Mouse (Mus musculus): ENCODE measurements around the gene Dcaf12.

Gene Dcaf12

GRCm38 (mm10) chr4:41310567-41311563 lies 3.8 kb downstream of the Dcaf12 start:
- DNase-seq (ENCODE audit: low read depth, low spot score) = no peak

GRCm38 (mm10) chr4:41307406-41307805 lies 7.3 kb downstream of the Dcaf12 start:
- no peak for DNase-seq (ENCODE audit: low read depth, low spot score)

- DNase-seq (ENCODE audit: low read depth, low spot score) = no peak
Observed at GRCm38 (mm10) chr4:41304302-41304701, 10.4 kb downstream of the Dcaf12 start.

- DNase-seq (ENCODE audit: low read depth, low spot score) = no peak
Observed at GRCm38 (mm10) chr4:41303671-41304070, 11.0 kb downstream of the Dcaf12 start.

- DNase-seq (ENCODE audit: low read depth, low spot score) = no peak
Observed at GRCm38 (mm10) chr4:41298976-41299375, 15.7 kb downstream of the Dcaf12 start.

DNA sequence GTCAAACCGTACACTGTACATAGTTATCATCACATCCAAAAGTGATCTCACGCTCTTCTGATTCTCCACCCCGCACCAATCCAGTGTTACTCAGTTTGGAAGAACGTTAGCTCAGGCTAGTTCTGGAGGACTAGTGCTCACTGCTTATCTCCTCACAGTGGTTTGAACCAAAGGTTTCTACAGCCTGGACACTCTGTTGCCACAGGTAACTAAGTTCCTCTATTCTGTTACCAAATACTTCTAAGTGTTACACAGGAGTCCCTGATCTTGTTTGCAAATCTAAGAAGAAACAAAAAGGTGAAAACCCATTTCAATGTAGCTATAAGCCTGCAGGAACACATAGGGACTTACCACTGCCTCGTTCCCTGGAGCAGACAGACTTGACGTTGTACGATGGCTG lies 18.7 kb downstream of the Dcaf12 start:
- DNase-seq (ENCODE audit: low read depth, low spot score) = no peak

DNA sequence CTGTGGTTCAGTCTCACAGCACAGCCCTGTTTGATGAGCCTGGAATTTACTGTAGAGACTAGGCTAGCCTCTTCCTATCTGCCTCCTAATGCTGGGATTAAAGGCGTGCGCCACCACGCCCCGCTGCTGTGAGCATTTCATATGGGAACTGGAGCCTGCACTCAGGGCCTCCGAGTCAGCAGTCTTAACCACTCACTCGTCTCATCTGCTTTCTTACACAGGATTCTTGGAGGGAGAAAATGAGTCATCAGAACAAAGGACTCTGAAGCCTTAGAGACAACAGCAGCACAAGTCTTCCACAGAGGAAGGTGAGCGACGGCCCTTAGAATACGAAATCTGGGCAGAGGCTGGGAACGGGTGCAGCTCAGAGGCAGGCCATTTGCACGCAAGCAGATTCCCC lies 19.2 kb downstream of the Dcaf12 start:
- DNase-seq (ENCODE audit: low read depth, low spot score) = no peak

DNA sequence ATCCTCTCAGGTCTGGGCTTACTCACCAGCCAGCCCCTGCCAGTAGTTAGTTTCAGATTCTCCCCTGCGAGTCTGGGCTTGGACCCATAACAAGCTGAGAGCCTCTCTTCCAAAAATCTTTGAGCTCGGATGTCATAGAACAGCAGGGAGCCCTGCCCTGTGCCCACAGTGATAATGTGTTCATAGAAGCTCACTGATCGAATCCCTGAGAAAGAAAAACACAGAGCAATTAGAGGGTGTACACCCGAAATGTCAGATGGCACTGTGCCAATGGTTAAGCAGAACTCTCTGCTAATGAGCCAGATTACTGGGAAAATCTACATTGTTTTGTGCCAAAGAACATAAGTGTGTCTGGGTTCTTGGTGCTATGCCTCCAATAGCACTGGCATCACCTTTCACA lies 20.8 kb downstream of the Dcaf12 start:
- DNase-seq (ENCODE audit: low read depth, low spot score) = no peak

DNA sequence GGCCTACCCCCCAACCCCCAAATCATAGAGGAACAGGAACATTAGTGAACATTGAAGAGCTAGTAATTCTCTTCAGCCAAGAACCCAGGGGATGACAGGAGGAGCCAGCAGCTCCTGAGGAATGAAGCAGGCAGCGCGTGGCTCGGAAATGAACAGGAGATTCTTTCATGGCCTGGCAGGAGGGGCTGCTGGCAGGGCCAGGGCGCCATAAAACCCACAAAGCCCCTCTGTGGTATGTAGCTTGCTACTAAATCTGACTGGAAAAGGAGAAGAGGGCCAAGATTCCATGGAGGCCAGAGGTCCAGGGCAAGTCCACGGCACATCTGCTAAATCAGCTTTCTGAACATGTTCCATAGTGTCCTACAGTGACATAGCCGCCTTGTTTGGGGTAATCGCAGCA lies 24.9 kb downstream of the Dcaf12 start:
- DNase-seq (ENCODE audit: low read depth, low spot score) = no peak

GRCm38 (mm10) chr4:41286420-41286819 lies 28.3 kb downstream of the Dcaf12 start:
- peak; percentile 42 for DNase-seq (ENCODE audit: low read depth, low spot score)

DNA sequence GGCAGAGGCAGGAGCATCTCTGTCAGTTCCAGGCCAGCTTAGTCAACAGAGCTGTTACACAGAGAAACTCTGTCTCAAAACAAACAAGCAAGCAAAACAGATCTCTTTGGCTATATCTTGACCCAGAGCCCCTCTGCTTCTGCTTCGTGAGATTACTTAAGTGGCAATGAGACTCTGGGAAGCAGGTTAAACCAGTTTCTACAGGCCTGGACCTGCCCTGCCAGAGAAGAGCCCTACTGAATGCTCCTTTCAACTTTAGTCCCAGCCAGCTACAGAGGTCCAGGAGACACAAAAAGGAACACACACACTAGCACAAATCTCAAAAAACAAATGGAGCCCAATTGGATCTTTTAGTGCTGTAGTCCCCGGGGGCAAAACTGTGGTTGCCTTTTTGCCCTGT lies 30.6 kb downstream of the Dcaf12 start:
- no peak for DNase-seq (ENCODE audit: low read depth, low spot score)

- DNase-seq (ENCODE audit: low read depth, low spot score) = no peak
Observed at GRCm38 (mm10) chr4:41275927-41276326, 38.8 kb downstream of the Dcaf12 start.

GRCm38 (mm10) chr4:41274980-41275850 lies 39.5 kb downstream of the Dcaf12 start, which contains the start of gene Ubap2:
Gene Ubap2, minus strand, starts transcription at chr4:41275144.
- DNase-seq (ENCODE audit: low read depth, low spot score) = peak; percentile 97

DNA sequence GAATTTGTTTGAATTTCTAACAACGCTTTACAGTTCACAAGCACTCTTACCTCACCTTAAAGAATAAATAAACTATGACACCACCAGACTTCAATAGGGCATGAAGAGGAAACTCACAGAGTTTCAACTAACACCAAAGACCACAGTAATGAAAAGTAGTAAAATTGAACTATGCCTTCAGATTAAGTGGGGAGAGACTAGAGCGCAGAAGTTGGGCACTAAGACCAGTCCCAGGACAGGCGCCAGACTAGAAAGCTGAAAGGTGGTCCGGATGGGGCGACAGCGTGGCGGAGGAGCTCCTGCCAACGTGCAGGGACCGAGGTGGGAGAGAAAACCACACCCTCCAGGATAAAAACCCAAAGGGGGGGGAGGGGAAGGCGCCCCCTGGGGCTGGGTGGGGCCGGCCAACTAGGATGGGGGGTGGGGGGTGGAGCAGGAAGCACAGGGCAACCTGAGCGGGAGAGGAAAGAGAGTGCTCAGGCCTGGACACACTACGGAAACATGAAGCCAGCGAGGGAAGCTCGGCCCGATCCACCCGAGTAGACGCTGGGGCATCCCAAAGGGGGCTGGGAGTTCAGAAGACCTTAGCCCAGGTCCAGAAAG lies 40.2 kb downstream of the Dcaf12 start:
- no peak for DNase-seq (ENCODE audit: low read depth, low spot score)

GRCm38 (mm10) chr4:41268133-41268532 lies 46.6 kb downstream of the Dcaf12 start:
- no peak for DNase-seq (ENCODE audit: low read depth, low spot score)

GRCm38 (mm10) chr4:41266350-41266749 lies 48.3 kb downstream of the Dcaf12 start:
- DNase-seq (ENCODE audit: low read depth, low spot score) = no peak

DNA sequence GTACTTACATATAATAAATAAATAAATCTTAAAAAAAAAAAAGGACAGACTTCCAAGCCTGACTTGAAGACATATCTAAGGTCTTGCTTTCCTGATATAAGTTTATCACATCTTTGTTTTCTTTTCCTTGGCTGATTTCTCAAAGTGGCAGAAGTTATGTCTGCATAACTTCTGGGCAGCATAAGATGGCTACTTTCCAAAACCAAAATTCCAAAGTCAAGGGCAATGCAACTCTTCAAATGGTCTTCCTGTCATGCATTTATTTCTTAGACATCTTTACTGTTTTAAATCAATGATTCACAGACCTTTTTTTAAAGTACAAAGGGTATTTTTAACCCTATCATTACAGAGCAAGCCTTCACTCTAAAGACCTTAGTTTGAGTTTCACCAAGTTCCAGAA lies 54.0 kb downstream of the Dcaf12 start:
- no peak for DNase-seq (ENCODE audit: low read depth, low spot score)

DNA sequence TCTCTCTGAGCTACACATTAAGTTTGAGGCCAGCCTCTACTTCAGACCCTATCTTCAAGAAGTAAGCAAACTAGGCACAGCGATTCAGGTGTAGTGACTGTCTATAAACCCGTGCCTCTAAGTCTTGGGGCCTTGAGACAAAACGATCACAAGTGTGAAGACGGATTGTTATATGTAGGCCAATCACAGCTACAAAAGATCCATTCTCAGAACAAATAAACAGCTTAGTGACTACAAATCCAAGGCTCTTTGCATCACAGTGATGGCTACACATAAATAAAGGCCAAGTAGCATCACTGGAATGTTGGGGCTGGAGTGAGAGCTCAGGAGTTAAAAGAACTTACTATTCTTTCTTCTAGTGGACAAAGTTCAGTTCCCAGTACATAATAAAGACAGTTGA lies 55.7 kb downstream of the Dcaf12 start:
- no peak for DNase-seq (ENCODE audit: low read depth, low spot score)

- no peak for DNase-seq (ENCODE audit: low read depth, low spot score)
Observed at GRCm38 (mm10) chr4:41257752-41258151, 56.9 kb downstream of the Dcaf12 start.

GRCm38 (mm10) chr4:41255564-41256210 lies 59.0 kb downstream of the Dcaf12 start:
- DNase-seq (ENCODE audit: low read depth, low spot score) = no peak

GRCm38 (mm10) chr4:41253756-41254155 lies 60.9 kb downstream of the Dcaf12 start:
- DNase-seq (ENCODE audit: low read depth, low spot score) = no peak
